Mouse (Mus musculus) brain, embryonic 14.5 days (tissue): ENCODE results near the gene Tymp. TPM values are rescaled to one million over a fixed set of nuclear protein-coding genes. Genes with fewer than 3 reads are reported as not detected.

ENCODE experiments used
- DNase-seq: peaks from one replicate; pipeline ENCODE4 v3.0.0-alpha.2; 2011; ENCODE audit warnings: low read depth
- CTCF ChIP-seq: fragments of 200-500 bp; IDR thresholded peaks from 2 replicates; pipeline ENCODE4 v1.5.1; 2012; ENCODE audit warnings: inconsistent platforms, mild to moderate bottlenecking, moderate library complexity, borderline replicate concordance; ENCODE audit not compliant: insufficient read depth, insufficient read length; ENCODE audit errors: extremely low read depth
- POLR2A ChIP-seq: fragments of 200-500 bp; IDR thresholded peaks from 2 replicates; pipeline ENCODE4 v1.6.1; 2012; ENCODE audit warnings: mild to moderate bottlenecking, inconsistent platforms, borderline replicate concordance; ENCODE audit not compliant: poor library complexity, insufficient read depth, insufficient read length, severe bottlenecking; ENCODE audit errors: extremely low read depth
- polyA plus RNA-seq: library from polyadenylated mRNA; depleted of rRNA; stranded (reverse); fragments of >200 nt; gene quantifications from 2 replicates; pipeline ENCODE4 v1.2.3, GENCODE M21; 2012; rRNA removed

The Tymp gene
- polyA plus RNA-seq, 1 experiment = 3.8 TPM

GRCm38 (mm10) chr15:89322670-89323522, 53.9 kb downstream of the Tymp start, which contains the start of gene Adm2:
TSS of gene Adm2 (plus strand) at chr15:89322720.
- no peak for DNase-seq
- no peak for TF ChIP-seq CTCF
- no peak for TF ChIP-seq POLR2A

Other genes starting within 250 kb of the Tymp start
- gene Hdac10, start 248.3 kb downstream of the Tymp start, polyA plus RNA-seq = 33.1 and 58.3 TPM in 2 replicates
- gene Mapk12, start 236.3 kb downstream of the Tymp start, polyA plus RNA-seq = 12.8 and 15.5 TPM in 2 replicates
- 61.9 and 75.4 TPM in 2 replicates for gene Mapk11, start 227.4 kb downstream of the Tymp start, polyA plus RNA-seq
- gene Plxnb2, start 196.3 kb downstream of the Tymp start, polyA plus RNA-seq = 194 and 213 TPM in 2 replicates
- gene Dennd6b, start 180.5 kb downstream of the Tymp start, polyA plus RNA-seq = 134 and 196 TPM in 2 replicates
- 129 and 168 TPM in 2 replicates for gene Ppp6r2, start 165.5 kb downstream of the Tymp start, polyA plus RNA-seq
- gene Sbf1, start 61.7 kb downstream of the Tymp start, polyA plus RNA-seq = 186 and 229 TPM in 2 replicates
- 0.11 TPM in 1 of 2 replicates, not detected in the other for gene Adm2, start 54.3 kb downstream of the Tymp start, polyA plus RNA-seq
- not detected in 2 replicates for gene Miox, start 42.6 kb downstream of the Tymp start, polyA plus RNA-seq
- gene Lmf2, start 21.4 kb downstream of the Tymp start, polyA plus RNA-seq = 26.5 and 32.5 TPM in 2 replicates
- gene Ncaph2, start 21.3 kb downstream of the Tymp start, polyA plus RNA-seq = 126 and 172 TPM in 2 replicates
- 30.7 and 37.2 TPM in 2 replicates for gene Sco2, start 3.2 kb downstream of the Tymp start, polyA plus RNA-seq
- 2.4 and 3.2 TPM in 2 replicates for gene Odf3b, start 2.2 kb upstream of the Tymp start, polyA plus RNA-seq
- gene Klhdc7b, start 7.9 kb upstream of the Tymp start, polyA plus RNA-seq = 0.01 TPM in 1 of 2 replicates, not detected in the other
- gene Syce3, start 33.5 kb upstream of the Tymp start, polyA plus RNA-seq = not detected in 2 replicates
- gene Cpt1b, start 48.8 kb upstream of the Tymp start, polyA plus RNA-seq = 7.0 and 8.6 TPM in 2 replicates
- 2.5 and 3.1 TPM in 2 replicates for gene C730034F03Rik, start 52.5 kb upstream of the Tymp start, polyA plus RNA-seq
- 0.34 and 1.3 TPM in 2 replicates for gene Gm44502, start 52.7 kb upstream of the Tymp start, polyA plus RNA-seq
- gene Chkb, start 52.9 kb upstream of the Tymp start, polyA plus RNA-seq = 79.4 and 82.4 TPM in 2 replicates
- 87.2 and 99.5 TPM in 2 replicates for gene Mapk8ip2, start 76.9 kb upstream of the Tymp start, polyA plus RNA-seq
- 25.3 and 28.6 TPM in 2 replicates for gene Arsa, start 100.4 kb upstream of the Tymp start, polyA plus RNA-seq
- 31.2 and 41.5 TPM in 2 replicates for gene Shank3, start 122.6 kb upstream of the Tymp start, polyA plus RNA-seq
- 9.4 and 9.7 TPM in 2 replicates for gene Acr, start 191.3 kb upstream of the Tymp start, polyA plus RNA-seq
- 90.4 and 103 TPM in 2 replicates for gene Rabl2, start 214.9 kb upstream of the Tymp start, polyA plus RNA-seq